Mouse (Mus musculus): ENCODE results near the gene Rpl23a. TPM values are rescaled to one million over a fixed set of nuclear protein-coding genes. Genes with fewer than 3 reads are reported as not detected.

Gene Rpl23a
- polyA plus RNA-seq, 1 experiment from 2014 or later: 1,638 TPM

GRCm38 (mm10) chr11:78159096-78159495 lies 24.3 kb downstream of the Rpl23a start:
- Histone ChIP-seq H3K27me3 (ENCODE audit: insufficient read depth, low read length) (no peaks in the 10 kb centered on the region), H3K4me3 (ENCODE audit: low read depth, low read length) (no peak overlapping the region), H3K9ac (no peak overlapping the region), H3K9me3 (ENCODE audit: low read depth, low read length) (no peaks in the 10 kb centered on the region), H3K27ac (ENCODE audit: low read depth) (no peak overlapping the region), H3K4me1 (ENCODE audit: insufficient read depth) (peaks cover 6% of the 10 kb centered on the region; the same call in 1 of the 2 replicates), H3K4me2 (no peak overlapping the region), H3K36me3 (ENCODE audit: insufficient read depth) (peaks cover 87% of the 10 kb centered on the region)
- peak; percentile 18 for ATAC-seq (ENCODE audit: insufficient read depth)
- WGBS: 15% methylated on average over 2 of the region's 2 CpGs
- TF ChIP-seq CTCF (IDR thresholded peaks at IDR 0.05; ENCODE audit: low read depth): peak; percentile 100
- peak; percentile 93 for DNase-seq

- 0 out of 2 replicates have a peak, but pooled peaks cover 6% of the 10 kb centered on the region for H3K4me1 ChIP-seq (ENCODE audit: insufficient read depth)
- no peak overlapping the region for H3K9ac ChIP-seq
- no peak overlapping the region for H3K4me3 ChIP-seq (ENCODE audit: low read depth, low read length)
- no peak overlapping the region for H3K27ac ChIP-seq (ENCODE audit: low read depth)
- H3K4me2 ChIP-seq: no peak overlapping the region
- H3K27me3 ChIP-seq (ENCODE audit: insufficient read depth, low read length): no peaks in the 10 kb centered on the region
- no peak for ATAC-seq (ENCODE audit: insufficient read depth)
- TF ChIP-seq CTCF (IDR thresholded peaks at IDR 0.05; ENCODE audit: low read depth): no peak
- WGBS: 73% methylated on average over 6 of the region's 6 CpGs
- peaks cover 83% of the 10 kb centered on the region for H3K36me3 ChIP-seq (ENCODE audit: insufficient read depth)
- no peak for DNase-seq
- H3K9me3 ChIP-seq (ENCODE audit: low read depth, low read length): no peaks in the 10 kb centered on the region
These were observed 27.2 kb downstream of the Rpl23a start for GRCm38 (mm10) chr11:78156156-78156699.

- TF ChIP-seq CTCF (IDR thresholded peaks at IDR 0.05; ENCODE audit: low read depth): no peak
- H3K36me3 ChIP-seq (ENCODE audit: insufficient read depth): peaks cover 83% of the 10 kb centered on the region
- no peak for ATAC-seq (ENCODE audit: insufficient read depth)
- 84% methylated on average over 5 of the region's 5 CpGs for WGBS
- no peak for DNase-seq
- no peak overlapping the region for H3K9ac ChIP-seq
- H3K4me1 ChIP-seq (ENCODE audit: insufficient read depth): 0 out of 2 replicates have a peak, but pooled peaks cover 6% of the 10 kb centered on the region
- H3K27me3 ChIP-seq (ENCODE audit: insufficient read depth, low read length): no peaks in the 10 kb centered on the region
- no peak overlapping the region for H3K4me3 ChIP-seq (ENCODE audit: low read depth, low read length)
- no peaks in the 10 kb centered on the region for H3K9me3 ChIP-seq (ENCODE audit: low read depth, low read length)
- H3K4me2 ChIP-seq: no peak overlapping the region
- no peak overlapping the region for H3K27ac ChIP-seq (ENCODE audit: low read depth)
These were observed 27.7 kb downstream of the Rpl23a start for GRCm38 (mm10) chr11:78155674-78156073.

- Histone ChIP-seq H3K36me3 (ENCODE audit: insufficient read depth) (peaks cover 83% of the 10 kb centered on the region), H3K4me2 (no peak overlapping the region), H3K4me3 (ENCODE audit: low read depth, low read length) (no peak overlapping the region), H3K27ac (ENCODE audit: low read depth) (peak overlapping the region; percentile 81), H3K27me3 (ENCODE audit: insufficient read depth, low read length) (no peaks in the 10 kb centered on the region), H3K4me1 (ENCODE audit: insufficient read depth) (0 out of 2 replicates have a peak, but pooled peaks cover 6% of the 10 kb centered on the region), H3K9me3 (ENCODE audit: low read depth, low read length) (no peaks in the 10 kb centered on the region), H3K9ac (no peak overlapping the region; the same call in 1 of the 2 replicates)
- no peak for ATAC-seq (ENCODE audit: insufficient read depth)
- TF ChIP-seq CTCF (IDR thresholded peaks at IDR 0.05; ENCODE audit: low read depth): no peak
- WGBS: 81% methylated on average over 13 of the region's 13 CpGs
- DNase-seq: no peak
These were observed 29.6 kb downstream of the Rpl23a start for GRCm38 (mm10) chr11:78153778-78154177.

GRCm38 (mm10) chr11:78152299-78153231 lies 30.8 kb downstream of the Rpl23a start:
- no peak overlapping the region for H3K4me3 ChIP-seq (ENCODE audit: low read depth, low read length)
- no peaks in the 10 kb centered on the region for H3K27me3 ChIP-seq (ENCODE audit: insufficient read depth, low read length)
- H3K36me3 ChIP-seq (ENCODE audit: insufficient read depth): peaks cover 76% of the 10 kb centered on the region
- 34% methylated on average over 9 of the region's 9 CpGs for WGBS
- H3K27ac ChIP-seq (ENCODE audit: low read depth): peak overlapping the region; percentile 81
- DNase-seq (peak; percentile 89), ATAC-seq (ENCODE audit: insufficient read depth) (peak; percentile 83)
- H3K4me2 ChIP-seq: peak overlapping the region; percentile 2; the same call in 1 of the 2 replicates
- no peak overlapping the region for H3K9ac ChIP-seq
- TF ChIP-seq CTCF (IDR thresholded peaks at IDR 0.05; ENCODE audit: low read depth): no peak
- H3K4me1 ChIP-seq (ENCODE audit: insufficient read depth): 0 out of 2 replicates have a peak, but pooled peaks cover 6% of the 10 kb centered on the region
- no peaks in the 10 kb centered on the region for H3K9me3 ChIP-seq (ENCODE audit: low read depth, low read length)

GRCm38 (mm10) chr11:78151161-78151560 lies 32.2 kb downstream of the Rpl23a start:
- DNase-seq: peak; percentile 48
- WGBS: 38% methylated on average over 1 of the region's 1 CpGs

More at GRCm38 (mm10) chr11:78151161-78151560, 32.2 kb downstream of the Rpl23a start:
- no peak overlapping the region for H3K4me3 ChIP-seq (ENCODE audit: low read depth, low read length)
- H3K36me3 ChIP-seq (ENCODE audit: insufficient read depth): peaks cover 70% of the 10 kb centered on the region
- H3K4me1 ChIP-seq (ENCODE audit: insufficient read depth): 0 out of 2 replicates have a peak, but pooled peaks cover 6% of the 10 kb centered on the region
- ATAC-seq (ENCODE audit: insufficient read depth): no peak
- no peaks in the 10 kb centered on the region for H3K9me3 ChIP-seq (ENCODE audit: low read depth, low read length)
- H3K27ac ChIP-seq (ENCODE audit: low read depth): no peak overlapping the region
- no peaks in the 10 kb centered on the region for H3K27me3 ChIP-seq (ENCODE audit: insufficient read depth, low read length)
- no peak overlapping the region for H3K9ac ChIP-seq
- H3K4me2 ChIP-seq: no peak overlapping the region
- peak; percentile 60 for TF ChIP-seq CTCF (IDR thresholded peaks at IDR 0.05; ENCODE audit: low read depth)

All from lung, embryonic 14.5 days (tissue).